Comparison of ENCODE assay signal across 8 mouse cellular contexts in genomic region chr8:121829048-121829776, GRCm38 (mm10). TPM values are rescaled to one million over a fixed set of nuclear protein-coding genes. Genes with fewer than 3 reads are reported as not detected.
DNase-seq lines count a peak whose midpoint lies in the region; ATAC-seq lines count a peak whose summit lies in the region.

TSS of gene Klhdc4 (minus strand) at chr8:121829569.

- peak; percentile 94 for ATAC-seq in inflammation-experienced regulatory T-cells, adult 6 months
- peak; percentile 96 for ATAC-seq in megakaryocyte-erythroid progenitor cell, adult 5-6 weeks (replicated peaks; ENCODE audit: low FRiP score, low TSS enrichment, poor library complexity, severe bottlenecking)

- peak; percentile 93 for DNase-seq in adipocyte (ENCODE audit: low spot score)
- peak; percentile 96 for DNase-seq in embryo, embryonic 10 days (ENCODE audit: low spot score)
- peak; percentile 84 for DNase-seq in gastrocnemius, postnatal 14 days
- DNase-seq in left cerebral cortex, postnatal 10 days (ENCODE audit: extremely low spot score in 1 of 2, low spot score in 2 of 2), result peak; percentile 89 to 90
- DNase-seq in right cerebral cortex, postnatal 25 days, result peak; percentile 89
- DNase-seq in urinary bladder, postnatal 4 days (ENCODE audit: low spot score in 2 of 2), result peak; percentile 79 to 87

- intact Hi-C loops in gastrocnemius, postnatal 14 days (cut with DNase I; ENCODE audit: low total_unique reads), result no loop called here
- intact Hi-C loops in left cerebral cortex, postnatal 10 days (cut with DNase I), result loop anchor here (5.0 kb wide), 1 partner anchor 112 kb away; no protein-coding TSS in a partner anchor

RNA-seq across cellular contexts. Expression of gene Klhdc4, which starts in this region (rescaled TPM):
- 1 to 10 TPM; 8.1 to 9.7 TPM for total RNA-seq in gastrocnemius, postnatal 14 days (2021)
- 10 to 100 TPM; 22.0 to 30.4 (median 28.2) TPM for polyA plus RNA-seq in inflammation-experienced regulatory T-cells, adult 6 months (2017; shearing (Covaris generic))
- total RNA-seq in left cerebral cortex, postnatal 10 days (2021), result 10 to 100 TPM; 33.0 to 34.0 TPM
- total RNA-seq in megakaryocyte-erythroid progenitor cell, adult 5-6 weeks (2014; fragmentation: Nextera tagmentation), result 45.6 and 50.3 TPM in 2 replicates
- total RNA-seq in megakaryocyte-erythroid progenitor cell, adult 5-6 weeks (2017), result 36.1 and 42.6 TPM in 2 replicates

Comparison
In these comparisons a context has a peak if more than half of its experiments do, and no peak if none do; other contexts are left out.
1. Peak in every context shown above with its lines: DNase-seq and ATAC-seq.